Mouse (Mus musculus) kidney, adult 2 months (tissue): ENCODE data around the gene Avpi1. TPM values are rescaled to one million over a fixed set of nuclear protein-coding genes. Genes with fewer than 3 reads are reported as not detected.

Experiments used
- DNase-seq: peaks from one replicate; pipeline ENCODE4 v3.0.0; 2021
- H3K27ac ChIP-seq: fragments of 200-500 bp; 2 replicates; pipeline ENCODE4 v1.5.1; 2012; ENCODE audit warnings: low read depth, low read length, control low read depth, inconsistent platforms; ENCODE audit not compliant: insufficient read depth
- H3K27me3 ChIP-seq: fragments of 200-500 bp; replicated peaks from 2 replicates; pipeline ENCODE4 v1.6.1; 2012; ENCODE audit warnings: mild to moderate bottlenecking, moderate library complexity, low read length, inconsistent platforms; ENCODE audit not compliant: control insufficient read depth, insufficient read depth
- H3K36me3 ChIP-seq: fragments of 200-500 bp; 2 replicates; pipeline ENCODE4 v1.6.1; 2012; ENCODE audit warnings: mild to moderate bottlenecking, moderate library complexity, low read length, inconsistent platforms; ENCODE audit not compliant: control insufficient read depth, insufficient read depth
- H3K4me1 ChIP-seq: fragments of 200-500 bp; 2 replicates; pipeline ENCODE4 v1.6.1; 2011; ENCODE audit warnings: low read length; ENCODE audit not compliant: control insufficient read depth, insufficient read depth
- H3K4me3 ChIP-seq: fragments of 200-500 bp; 2 replicates; pipeline ENCODE4 v1.5.1; 2011; ENCODE audit warnings: mild to moderate bottlenecking, low read depth, low read length, control low read depth; ENCODE audit not compliant: insufficient read depth
- CTCF ChIP-seq: fragments of 200-500 bp; conservative IDR thresholded peaks from 2 replicates; pipeline ENCODE4 v1.5.1; 2011; ENCODE audit warnings: low read depth, mild to moderate bottlenecking, control low read depth, low read length, moderate library complexity, mixed read lengths; ENCODE audit not compliant: insufficient read depth, insufficient read length
- POLR2A ChIP-seq: fragments of 200-500 bp; IDR thresholded peaks from one replicate; pipeline ENCODE4 v1.6.1; 2011; ENCODE audit warnings: low read depth, low read length, control low read depth
- WGBS: fragments of 180-500 bp; shearing (Covaris S2); methylation state at CpG from one replicate; pipeline ENCODE4 v1.1.7; 2018; 5-methylcytosine and 5-hydroxymethylcytosine counted together
- polyA plus RNA-seq: library from polyadenylated mRNA; depleted of rRNA; stranded (reverse); fragments of >200 nt; gene quantifications from 2 replicates; pipeline ENCODE4 v1.2.3, GENCODE M21; 2012

Gene Avpi1
- polyA plus RNA-seq, 1 experiment = 19.5 TPM

GRCm38 (mm10) chr19:42127024-42127423, 1.8 kb downstream of the Avpi1 start:
- no peaks in the 10 kb centered on the region for H3K27me3 ChIP-seq
- H3K4me3 ChIP-seq = no peak overlapping the region
- no peak overlapping the region for H3K27ac ChIP-seq
- peaks cover 10% of the 10 kb centered on the region; the same call in 1 of the 2 replicates for H3K4me1 ChIP-seq
- H3K36me3 ChIP-seq = no peaks in the 10 kb centered on the region
- TF ChIP-seq POLR2A = no peak
- no peak for TF ChIP-seq CTCF
- no peak for DNase-seq
- WGBS = 81% methylated on average over 5 of the region's 5 CpGs

GRCm38 (mm10) chr19:42126219-42126605, 2.6 kb downstream of the Avpi1 start:
- Histone ChIP-seq H3K4me1 (peaks cover 10% of the 10 kb centered on the region; the same call in 1 of the 2 replicates), H3K36me3 (no peaks in the 10 kb centered on the region), H3K27ac (no peak overlapping the region), H3K27me3 (no peaks in the 10 kb centered on the region), H3K4me3 (no peak overlapping the region)
- no peak for DNase-seq
- WGBS = 91% methylated on average over 6 of the region's 6 CpGs
- TF ChIP-seq POLR2A (no peak), CTCF (no peak)

DNA sequence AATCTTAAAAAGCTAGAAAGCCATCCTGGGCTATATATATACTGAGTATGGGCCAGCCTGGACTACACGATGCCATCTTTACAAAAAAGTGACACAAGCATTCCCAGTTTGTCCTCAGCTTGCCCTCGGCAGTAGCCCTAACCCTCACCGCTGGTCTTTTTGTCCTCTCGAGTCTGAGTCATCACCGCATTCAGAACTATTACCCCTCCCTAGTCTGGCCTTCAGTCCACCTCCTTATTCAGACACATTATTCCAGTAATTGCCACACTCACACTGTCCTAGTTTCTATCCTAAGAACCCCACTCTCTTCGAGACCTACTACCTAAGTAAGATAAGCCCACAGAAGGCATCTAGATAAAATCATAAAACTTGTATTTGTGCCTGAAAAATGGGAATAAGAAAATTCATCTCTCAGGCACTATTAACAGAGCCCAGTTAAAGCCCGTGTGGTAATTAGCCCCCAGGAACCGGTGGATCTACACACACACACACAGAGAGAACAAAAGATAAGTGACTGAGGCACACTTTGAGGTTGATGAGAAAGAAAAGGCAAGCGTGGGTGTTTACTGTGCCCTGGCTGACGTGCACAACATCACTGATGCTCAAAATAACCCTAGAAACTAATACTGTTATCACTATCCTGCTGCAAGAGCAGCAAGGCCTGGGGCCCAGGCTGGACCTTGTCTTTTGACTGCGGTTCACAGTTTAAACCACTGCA, 3.2 kb downstream of the Avpi1 start:
- WGBS = 89% methylated on average over 11 of the region's 11 CpGs
- no peaks in the 10 kb centered on the region for H3K36me3 ChIP-seq
- no peak for DNase-seq

GRCm38 (mm10) chr19:42124684-42125083, 4.2 kb downstream of the Avpi1 start:
- Histone ChIP-seq H3K27me3 (no peaks in the 10 kb centered on the region), H3K4me3 (no peak overlapping the region), H3K36me3 (no peaks in the 10 kb centered on the region), H3K4me1 (peaks cover 10% of the 10 kb centered on the region; the same call in 1 of the 2 replicates), H3K27ac (no peak overlapping the region)
- no peak for DNase-seq
- TF ChIP-seq CTCF (no peak), POLR2A (no peak)
- 92% methylated on average over 13 of the region's 13 CpGs for WGBS

More for the DNA sequence above, 3.2 kb downstream of the Avpi1 start:
- Histone ChIP-seq H3K27me3 (no peaks in the 10 kb centered on the region), H3K4me1 (peaks cover 10% of the 10 kb centered on the region; the same call in 1 of the 2 replicates), H3K27ac (no peak overlapping the region), H3K4me3 (no peak overlapping the region)
- no peak for TF ChIP-seq CTCF
- TF ChIP-seq POLR2A = no peak

GRCm38 (mm10) chr19:42120451-42120850, 8.4 kb downstream of the Avpi1 start:
- no peak for DNase-seq
- no peak overlapping the region for H3K4me3 ChIP-seq
- H3K4me1 ChIP-seq = no peaks in the 10 kb centered on the region
- no peak overlapping the region for H3K27ac ChIP-seq
- H3K27me3 ChIP-seq = no peaks in the 10 kb centered on the region
- TF ChIP-seq POLR2A (no peak), CTCF (no peak)
- no peaks in the 10 kb centered on the region for H3K36me3 ChIP-seq
- WGBS = 78% methylated on average over 8 of the region's 8 CpGs

DNA sequence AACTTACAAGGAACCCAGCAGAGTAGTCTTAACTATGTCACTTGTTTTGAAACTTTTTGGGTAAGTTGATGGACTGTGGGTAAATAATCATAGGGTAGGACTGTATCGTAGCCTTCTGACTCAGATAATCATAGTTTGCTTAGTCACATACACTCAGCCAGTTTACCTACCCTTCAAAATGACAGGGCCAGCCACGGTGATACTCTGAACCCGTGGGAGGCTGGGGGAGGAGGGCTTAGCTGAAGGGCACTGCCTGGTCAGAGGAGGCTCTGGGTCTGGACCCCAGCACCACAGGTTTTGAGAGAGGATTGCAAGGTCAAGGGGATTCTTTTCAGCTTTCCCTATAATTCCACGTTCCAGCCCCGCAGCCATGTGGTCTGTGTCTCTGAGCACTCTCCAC, 10.3 kb downstream of the Avpi1 start:
- H3K27me3 ChIP-seq = no peaks in the 10 kb centered on the region
- H3K4me3 ChIP-seq = no peak overlapping the region
- DNase-seq = no peak
- TF ChIP-seq POLR2A = no peak
- TF ChIP-seq CTCF = no peak
- no peak overlapping the region for H3K27ac ChIP-seq
- no peaks in the 10 kb centered on the region for H3K4me1 ChIP-seq
- WGBS = 63% methylated on average over 5 of the region's 5 CpGs
- peaks cover 2% of the 10 kb centered on the region; the same call in 1 of the 2 replicates for H3K36me3 ChIP-seq

GRCm38 (mm10) chr19:42118142-42118541, 10.7 kb downstream of the Avpi1 start:
- 94% methylated on average over 9 of the region's 9 CpGs for WGBS
- Histone ChIP-seq H3K27ac (no peak overlapping the region), H3K36me3 (peaks cover 2% of the 10 kb centered on the region; the same call in 1 of the 2 replicates), H3K4me1 (no peaks in the 10 kb centered on the region), H3K4me3 (no peak overlapping the region), H3K27me3 (no peaks in the 10 kb centered on the region)
- no peak for TF ChIP-seq POLR2A
- no peak for TF ChIP-seq CTCF
- no peak for DNase-seq
